Mouse (Mus musculus): ENCODE measurements around the gene Smim14.

GRCm38 (mm10) chr5:65486514-65486913, 50.5 kb downstream of the Smim14 start:
- TF ChIP-seq CTCF (IDR thresholded peaks at IDR 0.05) (no peak), EP300 (IDR thresholded peaks at IDR 0.05) (no peak)
